Mouse (Mus musculus) thymus, adult 2 months (tissue): ENCODE results near the gene D630039A03Rik. TPM values are rescaled to one million over a fixed set of nuclear protein-coding genes. Genes with fewer than 3 reads are reported as not detected.

Experiments
- DNase-seq: peaks from one replicate; pipeline ENCODE4 v3.0.0; 2021
- H3K27ac ChIP-seq: fragments of 200-500 bp; 2 replicates; pipeline ENCODE4 v1.5.1; 2012; ENCODE audit warnings: low read length, control low read depth; ENCODE audit not compliant: control insufficient read depth, insufficient read depth
- H3K27me3 ChIP-seq: fragments of 200-500 bp; 2 replicates; pipeline ENCODE4 v1.6.1; 2012; ENCODE audit warnings: mild to moderate bottlenecking, low read length, moderate library complexity, mixed read lengths; ENCODE audit not compliant: control insufficient read depth, insufficient read depth
- H3K36me3 ChIP-seq: fragments of 200-500 bp; 2 replicates; pipeline ENCODE4 v1.6.1; 2012; ENCODE audit warnings: mild to moderate bottlenecking, low read length, moderate library complexity; ENCODE audit not compliant: control insufficient read depth, insufficient read depth
- H3K4me1 ChIP-seq: fragments of 200-500 bp; replicated peaks from 2 replicates; pipeline ENCODE4 v1.6.1; 2012; ENCODE audit warnings: low read length; ENCODE audit not compliant: control insufficient read depth, insufficient read depth
- H3K4me3 ChIP-seq: fragments of 200-500 bp; 2 replicates; pipeline ENCODE4 v1.5.1; 2012; ENCODE audit warnings: mild to moderate bottlenecking, low read length, control low read depth, moderate library complexity; ENCODE audit not compliant: control insufficient read depth, insufficient read depth
- CTCF ChIP-seq: fragments of 200-500 bp; IDR thresholded peaks from 2 replicates; pipeline ENCODE4 v1.5.1; 2012; ENCODE audit warnings: mild to moderate bottlenecking, control low read depth, low read length, moderate library complexity, borderline replicate concordance; ENCODE audit not compliant: control insufficient read depth, poor library complexity, insufficient read depth; ENCODE audit errors: extremely low read depth
- POLR2A ChIP-seq: fragments of 200-500 bp; IDR thresholded peaks from 2 replicates; pipeline ENCODE4 v1.6.1; 2012; ENCODE audit warnings: mild to moderate bottlenecking, low read length, control low read depth, moderate library complexity; ENCODE audit not compliant: control insufficient read depth, poor library complexity, insufficient read depth; ENCODE audit errors: extremely low read depth
- WGBS: fragments of 180-500 bp; shearing (Covaris S2); methylation state at CpG from one replicate; pipeline ENCODE4 v1.1.7; 2018; 5-methylcytosine and 5-hydroxymethylcytosine counted together
- polyA plus RNA-seq: library from polyadenylated mRNA; depleted of rRNA; stranded (reverse); fragments of >200 nt; gene quantifications from 2 replicates; pipeline ENCODE4 v1.2.3, GENCODE M21; 2012

The D630039A03Rik gene
- polyA plus RNA-seq, 1 experiment, result 0.26 TPM

DNA sequence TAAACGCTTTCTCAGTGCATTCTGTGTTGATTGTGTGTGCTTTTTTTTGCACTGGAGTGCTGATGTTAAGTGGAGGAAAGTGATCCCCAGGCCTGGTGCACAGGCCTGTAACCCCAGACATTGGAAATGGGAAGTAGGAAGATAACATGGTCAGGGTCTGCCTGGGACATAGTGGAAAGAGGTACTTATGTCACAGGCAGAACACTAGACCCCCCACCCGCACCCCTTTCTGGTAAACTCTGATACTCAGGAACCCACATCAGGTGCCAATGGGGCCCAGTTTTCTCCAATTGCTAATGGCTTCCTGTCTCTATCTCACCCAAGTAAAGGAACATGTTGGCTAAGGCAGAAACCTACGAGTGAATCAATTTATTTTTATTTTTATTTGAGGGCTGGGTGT lies 31.6 kb downstream of the D630039A03Rik start:
- H3K4me3 ChIP-seq, result no peak overlapping the region
- no peaks in the 10 kb centered on the region for H3K27me3 ChIP-seq
- no peak overlapping the region for H3K27ac ChIP-seq
- H3K36me3 ChIP-seq, result no peaks in the 10 kb centered on the region
- H3K4me1 ChIP-seq, result peaks cover 13% of the 10 kb centered on the region
- no peak for DNase-seq
- TF ChIP-seq CTCF, result no peak
- TF ChIP-seq POLR2A, result no peak
- WGBS, result 53% methylated on average over 3 of the region's 3 CpGs

DNA sequence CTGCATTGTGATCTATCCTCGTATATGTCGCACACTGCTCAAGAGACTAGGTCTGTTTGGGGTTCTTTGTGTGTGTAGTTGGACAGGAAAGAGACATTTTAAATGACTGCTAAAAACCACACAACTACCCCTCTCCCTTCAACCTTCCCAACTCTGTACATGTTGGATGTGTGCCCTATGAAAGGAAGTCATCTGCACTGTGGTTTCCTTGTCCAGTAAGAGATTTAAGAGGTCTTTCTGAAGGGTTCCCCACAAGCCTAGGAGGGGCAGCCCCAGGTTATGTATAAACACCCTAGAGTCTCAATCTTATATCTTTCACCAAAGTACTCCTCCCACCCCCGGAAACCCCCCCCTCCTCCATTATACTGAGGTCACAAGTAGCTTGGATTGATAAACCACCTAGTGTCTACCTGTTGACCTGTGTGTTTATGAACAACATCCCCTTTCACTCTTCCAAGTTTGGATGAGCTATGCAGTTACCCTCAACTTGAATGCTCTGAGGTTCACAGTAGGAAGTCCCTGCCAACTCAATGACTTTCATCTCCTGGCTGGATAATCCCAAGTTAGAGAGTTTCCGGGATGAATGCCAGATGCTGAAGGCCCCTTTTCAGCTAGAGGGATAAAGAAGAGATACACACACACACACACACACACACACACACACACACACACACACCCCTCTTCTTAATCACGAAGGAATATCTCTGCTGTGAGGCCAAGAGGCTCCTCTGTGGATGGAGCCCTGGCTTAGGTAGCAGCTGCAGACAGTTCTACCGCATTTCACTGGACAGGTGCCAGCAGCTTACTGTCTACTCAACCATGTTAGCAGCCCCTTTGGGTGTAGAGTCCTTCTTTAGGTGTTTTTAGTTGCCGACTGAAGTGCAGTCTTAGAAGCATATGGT lies 32.3 kb downstream of the D630039A03Rik start:
- no peak overlapping the region for H3K27ac ChIP-seq
- no peak for TF ChIP-seq POLR2A
- TF ChIP-seq CTCF, result no peak

DNA sequence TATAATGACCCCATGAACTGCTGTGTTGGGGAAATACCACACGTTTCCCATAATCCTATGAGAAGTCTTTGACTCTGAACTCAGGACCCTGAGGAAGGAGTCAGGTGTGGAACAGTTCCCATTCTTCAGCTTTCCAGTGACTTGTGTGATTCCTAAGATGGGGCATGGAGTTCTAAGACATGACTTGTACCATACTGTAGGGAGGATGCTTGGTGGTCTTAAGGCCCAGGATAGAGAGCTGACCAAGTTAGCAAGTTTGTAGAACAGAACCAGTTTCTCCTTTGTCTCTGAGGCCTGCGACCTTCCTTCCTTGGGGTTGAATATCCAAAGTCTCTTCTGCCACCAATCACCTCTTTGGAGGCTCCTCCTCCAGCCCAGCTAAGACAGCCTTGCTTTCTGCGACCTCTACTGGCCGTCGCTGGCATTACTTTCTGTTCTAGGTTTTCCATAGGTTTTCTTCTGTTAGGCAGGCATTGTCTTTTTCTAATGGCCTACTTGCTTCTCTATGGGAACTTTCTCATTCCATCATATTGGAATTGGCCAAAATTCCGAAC lies 36.2 kb downstream of the D630039A03Rik start:
- Histone ChIP-seq H3K27ac (no peak overlapping the region), H3K27me3 (no peaks in the 10 kb centered on the region), H3K4me1 (peaks cover 7% of the 10 kb centered on the region; the same call in 1 of the 2 replicates), H3K36me3 (no peaks in the 10 kb centered on the region), H3K4me3 (no peak overlapping the region)
- WGBS, result 11% methylated on average over 6 of the region's 6 CpGs
- TF ChIP-seq POLR2A, result no peak
- TF ChIP-seq CTCF, result peak; percentile 64; the same call in 1 of the 2 replicates
- peak; percentile 84 for DNase-seq

More for the DNA sequence above, 32.3 kb downstream of the D630039A03Rik start:
- Histone ChIP-seq H3K27me3 (no peaks in the 10 kb centered on the region), H3K4me1 (peaks cover 13% of the 10 kb centered on the region), H3K4me3 (no peak overlapping the region), H3K36me3 (no peaks in the 10 kb centered on the region)
- DNase-seq, result no peak
- WGBS, result 19% methylated on average over 7 of the region's 7 CpGs

DNA sequence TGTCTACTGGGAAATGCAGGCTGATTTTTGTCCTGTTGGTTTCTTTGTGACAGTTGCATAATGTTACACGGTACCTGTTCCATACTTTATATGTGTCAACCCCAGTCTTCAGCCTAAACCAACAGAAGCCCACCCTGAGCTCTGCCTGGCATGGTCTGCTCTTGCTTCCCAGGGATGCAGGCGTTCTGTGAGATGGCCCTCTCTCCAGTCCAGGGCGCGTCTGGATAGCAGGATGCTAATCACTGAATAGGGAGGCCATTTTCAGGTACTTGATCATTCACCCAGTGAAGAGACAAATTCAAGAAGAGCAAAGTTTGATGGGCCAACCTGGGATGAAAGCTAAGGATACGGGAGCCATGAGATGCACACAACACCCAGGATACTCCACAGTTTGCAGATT lies 37.0 kb downstream of the D630039A03Rik start:
- H3K27ac ChIP-seq, result no peak overlapping the region
- no peaks in the 10 kb centered on the region for H3K36me3 ChIP-seq
- DNase-seq, result no peak
- WGBS, result 94% methylated on average over 5 of the region's 5 CpGs
- H3K27me3 ChIP-seq, result no peaks in the 10 kb centered on the region
- no peak for TF ChIP-seq CTCF
- TF ChIP-seq POLR2A, result no peak
- peaks cover 4% of the 10 kb centered on the region; the same call in 1 of the 2 replicates for H3K4me1 ChIP-seq
- H3K4me3 ChIP-seq, result no peak overlapping the region

DNA sequence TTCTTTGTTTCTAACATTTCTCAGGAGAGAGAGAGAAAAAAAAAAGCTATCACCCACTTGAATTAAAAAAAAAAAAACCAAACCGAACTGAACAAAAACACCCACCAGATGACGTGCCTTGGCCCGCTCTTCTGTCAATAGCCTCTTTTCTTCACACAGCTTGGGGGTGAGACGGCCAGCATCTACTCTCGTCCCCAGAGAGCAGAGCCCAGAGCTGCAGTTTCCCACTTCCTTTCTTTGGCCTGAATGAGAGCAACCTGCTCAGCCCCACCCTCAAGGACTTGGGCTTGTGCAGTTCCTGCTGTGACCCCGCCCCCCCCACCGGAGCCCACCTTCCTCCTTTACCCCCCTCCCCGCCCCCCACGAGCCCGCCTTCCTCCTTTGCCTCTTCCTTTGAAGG lies 48.6 kb downstream of the D630039A03Rik start:
- Histone ChIP-seq H3K4me1 (peaks cover 9% of the 10 kb centered on the region), H3K36me3 (no peaks in the 10 kb centered on the region), H3K27me3 (no peaks in the 10 kb centered on the region), H3K27ac (no peak overlapping the region; the same call in 1 of the 2 replicates), H3K4me3 (no peak overlapping the region)
- peak; percentile 42 for DNase-seq
- no peak for TF ChIP-seq CTCF
- 4% methylated on average over 10 of the region's 10 CpGs for WGBS

DNA sequence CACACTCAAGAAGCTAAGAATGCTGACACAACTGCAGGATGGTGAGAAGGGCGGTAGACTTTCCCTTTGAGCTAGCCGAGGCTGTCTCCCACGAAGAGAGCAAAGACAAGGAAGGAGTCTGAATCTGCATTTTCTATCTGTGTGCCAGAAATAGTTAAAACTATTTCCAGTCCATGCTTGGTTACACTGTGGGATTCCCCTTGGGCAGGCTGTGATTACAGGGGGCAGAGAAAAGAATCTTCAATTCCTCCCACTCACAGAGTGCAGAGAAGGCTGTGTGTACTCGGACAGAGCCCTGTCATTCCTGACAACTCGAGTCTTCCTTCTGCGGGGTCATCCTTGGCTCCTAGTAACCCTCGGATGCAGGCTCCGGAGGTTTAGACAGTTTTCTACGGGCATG lies 49.1 kb downstream of the D630039A03Rik start:
- H3K4me3 ChIP-seq, result no peak overlapping the region
- no peaks in the 10 kb centered on the region for H3K36me3 ChIP-seq
- H3K4me1 ChIP-seq, result peaks cover 9% of the 10 kb centered on the region
- WGBS, result 49% methylated on average over 9 of the region's 9 CpGs
- peak overlapping the region; percentile 58 for H3K27ac ChIP-seq
- H3K27me3 ChIP-seq, result no peaks in the 10 kb centered on the region
- TF ChIP-seq CTCF, result no peak
- no peak for TF ChIP-seq POLR2A
- no peak for DNase-seq

DNA sequence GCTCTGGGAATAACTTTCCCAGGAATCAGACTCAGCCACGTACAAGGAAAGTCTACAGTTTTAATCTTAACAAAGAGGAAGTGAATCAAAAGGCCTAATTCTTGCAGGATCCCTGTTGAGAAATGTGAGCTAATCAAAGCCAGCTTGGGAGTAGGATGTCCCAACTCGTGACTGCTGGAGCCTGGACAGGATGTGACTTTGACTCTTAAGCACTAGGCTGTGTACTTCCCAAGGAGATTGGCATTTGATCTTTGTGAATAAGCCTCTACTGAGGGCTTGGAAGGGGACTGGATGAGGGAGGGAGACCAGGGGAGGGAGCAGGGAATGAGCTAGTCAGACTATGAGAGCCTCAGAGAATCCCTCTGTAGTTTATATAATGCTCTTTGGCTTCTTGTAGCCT lies 50.0 kb downstream of the D630039A03Rik start:
- Histone ChIP-seq H3K4me1 (peaks cover 9% of the 10 kb centered on the region), H3K27me3 (no peaks in the 10 kb centered on the region), H3K4me3 (no peak overlapping the region), H3K36me3 (no peaks in the 10 kb centered on the region), H3K27ac (no peak overlapping the region)
- TF ChIP-seq CTCF (no peak), POLR2A (no peak)
- WGBS, result 41% methylated on average over 2 of the region's 2 CpGs
- DNase-seq, result no peak
